Mouse (Mus musculus) intestine, postnatal 0 days (tissue): ENCODE data around the gene Atn1. TPM values are rescaled to one million over a fixed set of nuclear protein-coding genes. Genes with fewer than 3 reads are reported as not detected.

Source experiments
- ATAC-seq: fragments of 200-750 bp; cut with Nextera tagmentation; 2 replicates; pipeline ENCODE4 v1.8.0; 2017; ENCODE audit warnings: mild to moderate bottlenecking, moderate TSS enrichment, moderate library complexity
- H3K27ac ChIP-seq: fragments of 300-500 bp; sonication (generic); 2 replicates; pipeline ENCODE4 v1.5.1; 2014; ENCODE audit warnings: mild to moderate bottlenecking, low read depth, low read length, moderate library complexity
- H3K27me3 ChIP-seq: fragments of 300-500 bp; sonication (generic); replicated peaks from 2 replicates; pipeline ENCODE4 v1.6.1; 2014; ENCODE audit warnings: low read length, mixed read lengths; ENCODE audit not compliant: control insufficient read depth, insufficient read depth
- H3K36me3 ChIP-seq: fragments of 300-500 bp; sonication (generic); 2 replicates; pipeline ENCODE4 v1.6.1; 2014; ENCODE audit warnings: mild to moderate bottlenecking, moderate library complexity; ENCODE audit not compliant: control insufficient read depth, insufficient read depth
- H3K4me1 ChIP-seq: fragments of 300-500 bp; sonication (generic); replicated peaks from 2 replicates; pipeline ENCODE4 v1.6.1; 2014; ENCODE audit warnings: antibody characterized with exemption, low read length, mixed read lengths; ENCODE audit not compliant: control insufficient read depth, insufficient read depth
- H3K4me2 ChIP-seq: fragments of 300-500 bp; sonication (generic); replicated peaks from 2 replicates; pipeline ENCODE4 v1.6.1; 2014; ENCODE audit warnings: low read depth, mild to moderate bottlenecking, moderate library complexity
- H3K4me3 ChIP-seq: fragments of 300-500 bp; sonication (generic); 2 replicates; pipeline ENCODE4 v1.5.1; 2014; ENCODE audit warnings: low read depth, low read length
- H3K9ac ChIP-seq: fragments of 300-500 bp; sonication (generic); 2 replicates; pipeline ENCODE4 v1.6.1; 2014; ENCODE audit warnings: mild to moderate bottlenecking, low read depth, low read length
- H3K9me3 ChIP-seq: fragments of 300-500 bp; sonication (generic); 2 replicates; pipeline ENCODE4 v1.6.1; 2016; ENCODE audit warnings: mixed run types; ENCODE audit not compliant: control insufficient read depth
- CTCF ChIP-seq: sonication (generic); IDR thresholded peaks from 2 replicates; pipeline ENCODE4 v1.5.1; 2016; ENCODE audit warnings: low read depth, mild to moderate bottlenecking, control low read depth, antibody characterized with exemption, moderate library complexity
- WGBS: fragments of 180-500 bp; shearing (Covaris S2); extraction: QIAGEN DNeasy Blood & Tissue Kit; methylation state at CpG from one replicate; pipeline ENCODE4 v1.1.7; 2014; 5-methylcytosine and 5-hydroxymethylcytosine counted together
- polyA plus RNA-seq: library from polyadenylated mRNA; unstranded; fragments of >200 nt; fragmentation: Nextera tagmentation; extraction: Ambion mirVana; gene quantifications from 2 replicates; pipeline ENCODE4 v1.2.1, GENCODE M21; 2015

Atn1 gene
- polyA plus RNA-seq, 1 experiment from 2014 or later: 8.4 TPM

GRCm38 (mm10) chr6:124722876-124723473 is 33.3 kb downstream of the Atn1 start:
- Histone ChIP-seq H3K4me2 (no peak overlapping the region), H3K9me3 (no peaks in the 10 kb centered on the region), H3K4me1 (no peaks in the 10 kb centered on the region), H3K27ac (no peak overlapping the region), H3K4me3 (no peak overlapping the region), H3K36me3 (peaks cover 5% of the 10 kb centered on the region; the same call in 1 of the 2 replicates), H3K27me3 (no peaks in the 10 kb centered on the region), H3K9ac (no peak overlapping the region)
- 77% methylated on average over 6 of the region's 6 CpGs for WGBS
- no peak for ATAC-seq
- no peak for TF ChIP-seq CTCF

DNA sequence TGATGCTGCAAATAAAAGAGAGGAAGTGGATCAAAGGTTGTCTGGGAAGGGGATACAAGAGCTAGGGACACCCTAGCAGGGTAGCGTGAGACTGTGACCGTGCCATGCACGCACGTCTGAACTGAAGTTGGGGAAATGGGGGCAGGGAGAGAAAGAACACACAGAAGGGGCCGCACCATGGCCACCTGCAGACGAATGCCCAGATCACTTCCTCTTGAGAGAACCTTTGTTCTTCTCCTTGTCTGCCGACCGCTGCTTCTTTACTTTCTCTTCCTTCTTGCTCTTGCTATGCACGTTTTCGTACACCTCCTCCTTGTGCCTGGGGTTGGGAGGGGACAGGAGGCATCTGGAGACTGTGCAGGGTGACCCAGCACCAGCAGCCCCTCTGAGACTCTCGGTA is 35.4 kb downstream of the Atn1 start:
- peak overlapping the region; percentile 67; the same call in 1 of the 2 replicates for H3K4me3 ChIP-seq
- no peak for TF ChIP-seq CTCF
- no peaks in the 10 kb centered on the region for H3K27me3 ChIP-seq
- no peaks in the 10 kb centered on the region for H3K9me3 ChIP-seq
- H3K4me1 ChIP-seq: no peaks in the 10 kb centered on the region
- ATAC-seq: peak; percentile 12; the same call in 1 of the 2 replicates
- H3K36me3 ChIP-seq: peaks cover 8% of the 10 kb centered on the region
- 32% methylated on average over 11 of the region's 11 CpGs for WGBS
- H3K27ac ChIP-seq: peak overlapping the region; percentile 97
- H3K9ac ChIP-seq: 0 out of 2 replicates have a peak overlapping the region, but pooled peaks have one; percentile 17
- H3K4me2 ChIP-seq: peak overlapping the region; percentile 65

DNA sequence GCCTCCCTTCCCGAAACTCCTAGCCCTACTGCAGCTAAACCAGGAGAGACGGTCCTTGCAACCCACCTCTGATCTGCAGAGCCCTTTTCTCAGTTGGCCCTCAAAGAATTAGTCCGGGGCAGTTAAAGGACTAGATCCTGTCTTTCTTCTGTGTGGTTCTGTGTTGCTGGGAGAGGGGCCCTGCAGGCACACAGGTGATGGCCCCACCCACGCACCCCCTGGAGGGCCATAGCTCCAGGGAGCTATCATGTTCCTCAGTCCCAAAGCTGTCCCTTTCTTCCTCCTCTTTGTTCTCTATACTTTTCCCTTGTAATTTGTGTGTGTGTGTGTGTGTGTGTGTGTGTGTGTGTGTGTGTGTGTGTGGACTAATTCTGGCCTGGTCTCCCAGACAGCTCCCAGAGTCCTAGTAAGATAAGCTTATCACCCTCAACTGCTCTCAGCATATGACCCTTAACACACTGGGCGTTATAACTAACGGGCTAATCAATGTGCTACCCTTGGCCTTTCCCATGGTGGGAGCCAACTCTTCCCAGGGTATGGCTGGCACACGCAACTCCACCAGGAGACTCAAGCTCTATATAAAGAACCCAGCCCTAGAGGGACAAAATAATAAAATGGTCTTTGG is 36.9 kb downstream of the Atn1 start:
- 44% methylated on average over 7 of the region's 7 CpGs for WGBS
- no peaks in the 10 kb centered on the region for H3K4me1 ChIP-seq
- H3K4me2 ChIP-seq: peak overlapping the region; percentile 65
- H3K27me3 ChIP-seq: no peaks in the 10 kb centered on the region
- H3K36me3 ChIP-seq: peaks cover 22% of the 10 kb centered on the region
- H3K4me3 ChIP-seq: peak overlapping the region; percentile 67
- TF ChIP-seq CTCF: peak; percentile 54
- ATAC-seq: peak; percentile 28
- H3K9me3 ChIP-seq: no peaks in the 10 kb centered on the region
- peak overlapping the region; percentile 97 for H3K27ac ChIP-seq
- peak overlapping the region; percentile 78 for H3K9ac ChIP-seq

GRCm38 (mm10) chr6:124718703-124719102 is 37.6 kb downstream of the Atn1 start:
- 33% methylated on average over 15 of the region's 16 CpGs for WGBS
- no peaks in the 10 kb centered on the region for H3K9me3 ChIP-seq
- H3K36me3 ChIP-seq: peaks cover 28% of the 10 kb centered on the region
- no peak for TF ChIP-seq CTCF
- peak overlapping the region; percentile 67 for H3K4me3 ChIP-seq
- peak overlapping the region; percentile 97 for H3K27ac ChIP-seq
- H3K4me2 ChIP-seq: peak overlapping the region; percentile 65
- peak overlapping the region; percentile 78 for H3K9ac ChIP-seq
- ATAC-seq: peak; percentile 88
- H3K4me1 ChIP-seq: no peaks in the 10 kb centered on the region
- no peaks in the 10 kb centered on the region for H3K27me3 ChIP-seq

DNA sequence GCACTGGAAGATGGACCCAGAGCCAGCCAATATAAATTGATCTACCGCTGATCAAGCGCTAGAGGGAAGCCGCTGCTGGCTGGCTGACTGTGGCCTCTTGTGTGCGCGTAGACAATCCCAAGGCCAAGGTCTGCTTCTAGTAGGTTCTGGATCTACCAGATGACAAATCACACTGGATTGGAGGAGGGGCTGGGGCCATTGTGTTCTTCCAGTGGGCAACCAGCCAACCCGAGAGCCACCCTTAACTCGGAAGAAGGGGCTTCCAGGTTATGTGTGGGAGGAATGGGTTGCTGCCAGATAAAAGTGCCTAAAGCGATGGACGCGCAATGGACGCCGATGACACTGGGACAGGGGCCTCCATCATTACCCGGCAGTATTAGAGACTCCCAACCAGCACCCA is 38.4 kb downstream of the Atn1 start:
- Histone ChIP-seq H3K36me3 (peaks cover 28% of the 10 kb centered on the region), H3K9me3 (no peaks in the 10 kb centered on the region), H3K4me3 (peak overlapping the region; percentile 67), H3K4me2 (peak overlapping the region; percentile 65), H3K9ac (peak overlapping the region; percentile 78), H3K27me3 (no peaks in the 10 kb centered on the region), H3K27ac (peak overlapping the region; percentile 97), H3K4me1 (peaks cover 3% of the 10 kb centered on the region)
- peak; percentile 31 for TF ChIP-seq CTCF
- WGBS: 28% methylated on average over 13 of the region's 13 CpGs
- ATAC-seq: peak; percentile 12; the same call in 1 of the 2 replicates

GRCm38 (mm10) chr6:124716864-124717490 is 39.3 kb downstream of the Atn1 start:
- H3K27ac ChIP-seq: peak overlapping the region; percentile 97
- 36% methylated on average over 20 of the region's 20 CpGs for WGBS
- peak overlapping the region; percentile 67 for H3K4me3 ChIP-seq
- no peak for ATAC-seq
- H3K9me3 ChIP-seq: no peaks in the 10 kb centered on the region
- TF ChIP-seq CTCF: peak; percentile 87
- peaks cover 3% of the 10 kb centered on the region for H3K4me1 ChIP-seq
- H3K36me3 ChIP-seq: peaks cover 28% of the 10 kb centered on the region
- no peaks in the 10 kb centered on the region for H3K27me3 ChIP-seq
- peak overlapping the region; percentile 78 for H3K9ac ChIP-seq
- H3K4me2 ChIP-seq: peak overlapping the region; percentile 65
